Mouse (Mus musculus): Measurements from ENCODE around the gene Trim8. TPM values are rescaled to one million over a fixed set of nuclear protein-coding genes. Genes with fewer than 3 reads are reported as not detected.

The Trim8 gene
- polyA plus RNA-seq, 1 experiment: 62.8 TPM

DNA sequence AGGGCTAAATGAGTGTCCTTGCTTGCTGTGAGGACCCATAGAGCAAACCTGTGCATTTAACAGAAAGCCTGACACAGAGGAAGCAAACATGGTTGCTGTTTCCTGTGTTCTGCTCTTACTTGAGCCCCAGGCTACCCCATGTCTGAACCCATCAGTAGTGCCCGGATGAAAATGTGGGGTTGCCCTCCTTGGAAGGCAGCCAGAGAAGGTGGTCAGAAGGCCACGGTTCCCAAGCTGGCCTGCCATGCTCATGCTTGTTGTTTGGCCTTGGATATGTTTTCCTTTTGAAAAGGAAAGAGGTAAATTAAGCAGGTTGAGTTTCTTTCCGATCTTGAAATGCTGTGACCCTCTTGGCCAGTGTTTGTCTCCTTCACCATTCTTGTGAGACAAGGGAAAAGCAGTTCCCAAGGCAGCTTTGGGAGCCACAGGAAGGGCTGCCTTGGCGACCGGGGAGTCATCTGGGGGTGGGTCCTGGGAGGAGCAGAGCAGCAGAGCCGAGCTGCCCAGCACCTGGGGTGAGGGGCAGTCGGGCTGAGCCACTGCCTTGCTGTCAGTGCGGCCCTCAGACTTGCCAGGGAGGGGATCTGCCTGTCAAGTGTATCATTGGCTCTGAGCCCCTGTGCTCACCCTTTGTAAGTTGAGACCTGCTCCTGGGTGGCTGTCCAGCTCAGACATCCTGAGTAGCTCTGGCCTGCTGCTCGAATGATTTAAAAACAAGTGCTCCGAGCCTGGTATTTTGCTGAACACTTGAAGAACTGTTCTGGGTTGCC lies 30.0 kb upstream of the Trim8 start:
- no peak for TF ChIP-seq GATA1 (IDR thresholded peaks at IDR 0.05; ENCODE audit: low read length)

DNA sequence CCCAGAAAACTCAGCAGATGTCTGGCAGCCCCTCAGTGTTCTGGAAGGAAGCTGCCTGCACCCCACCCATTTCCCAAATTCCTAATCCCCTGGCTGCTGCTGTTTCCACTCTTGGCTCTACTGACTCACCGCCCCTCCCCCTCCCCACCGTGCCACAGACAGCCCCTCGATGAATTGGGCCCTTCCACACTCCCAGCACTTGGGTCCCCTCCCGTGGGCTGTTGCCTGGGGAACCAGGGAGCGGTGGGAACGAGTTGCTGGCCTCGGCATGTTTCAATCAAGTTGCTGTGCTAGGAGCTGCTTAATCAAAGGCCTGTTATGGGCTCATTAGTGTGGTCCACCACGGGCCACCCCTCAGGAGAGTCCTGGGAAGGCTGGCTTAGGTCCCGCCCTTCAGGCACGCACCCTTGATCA lies 24.1 kb upstream of the Trim8 start:
- no peak for TF ChIP-seq GATA1 (IDR thresholded peaks at IDR 0.05; ENCODE audit: low read length)

DNA sequence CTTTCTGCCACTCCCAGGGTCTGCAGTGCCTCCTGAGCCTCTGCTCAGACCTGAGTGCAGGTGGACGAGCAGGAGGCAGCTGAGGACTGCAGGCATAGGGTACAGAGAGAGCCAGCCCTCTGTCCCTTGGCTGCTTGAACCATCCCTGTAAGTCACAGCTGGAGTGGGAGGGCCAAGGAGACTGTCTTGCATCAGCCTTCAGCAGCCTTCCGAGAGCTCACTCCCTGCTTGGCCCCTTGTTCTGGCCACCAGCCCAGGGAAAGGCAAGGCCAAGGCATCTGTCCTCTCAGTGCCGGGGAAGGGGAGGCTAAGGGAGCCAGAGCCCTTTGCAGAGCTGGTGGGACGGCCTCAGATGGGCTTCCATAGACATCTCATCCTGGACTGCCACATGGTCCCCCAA lies 23.3 kb upstream of the Trim8 start:
- TF ChIP-seq GATA1 (IDR thresholded peaks at IDR 0.05; ENCODE audit: low read length): no peak

DNA sequence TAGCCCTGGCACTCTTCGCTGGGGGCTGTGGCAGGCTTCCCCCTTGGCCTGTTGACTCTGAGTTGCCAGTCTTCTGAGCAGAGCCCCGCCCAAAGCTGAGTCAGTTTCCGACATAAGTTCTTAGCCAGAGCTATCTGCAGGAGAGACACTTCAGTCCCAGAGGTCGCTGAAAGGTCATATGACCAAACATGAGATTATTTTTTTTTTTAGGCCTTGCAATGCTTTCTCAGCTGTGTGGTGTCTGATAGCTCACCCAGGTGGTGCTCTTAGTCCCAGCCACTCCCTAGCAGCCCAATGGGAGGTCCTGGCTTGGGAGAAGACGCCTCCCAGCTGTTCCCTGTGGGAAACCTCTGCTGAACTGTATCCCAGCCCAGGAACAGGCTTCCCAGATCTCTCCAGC lies 22.7 kb upstream of the Trim8 start:
- TF ChIP-seq GATA1 (IDR thresholded peaks at IDR 0.05; ENCODE audit: low read length): no peak

DNA sequence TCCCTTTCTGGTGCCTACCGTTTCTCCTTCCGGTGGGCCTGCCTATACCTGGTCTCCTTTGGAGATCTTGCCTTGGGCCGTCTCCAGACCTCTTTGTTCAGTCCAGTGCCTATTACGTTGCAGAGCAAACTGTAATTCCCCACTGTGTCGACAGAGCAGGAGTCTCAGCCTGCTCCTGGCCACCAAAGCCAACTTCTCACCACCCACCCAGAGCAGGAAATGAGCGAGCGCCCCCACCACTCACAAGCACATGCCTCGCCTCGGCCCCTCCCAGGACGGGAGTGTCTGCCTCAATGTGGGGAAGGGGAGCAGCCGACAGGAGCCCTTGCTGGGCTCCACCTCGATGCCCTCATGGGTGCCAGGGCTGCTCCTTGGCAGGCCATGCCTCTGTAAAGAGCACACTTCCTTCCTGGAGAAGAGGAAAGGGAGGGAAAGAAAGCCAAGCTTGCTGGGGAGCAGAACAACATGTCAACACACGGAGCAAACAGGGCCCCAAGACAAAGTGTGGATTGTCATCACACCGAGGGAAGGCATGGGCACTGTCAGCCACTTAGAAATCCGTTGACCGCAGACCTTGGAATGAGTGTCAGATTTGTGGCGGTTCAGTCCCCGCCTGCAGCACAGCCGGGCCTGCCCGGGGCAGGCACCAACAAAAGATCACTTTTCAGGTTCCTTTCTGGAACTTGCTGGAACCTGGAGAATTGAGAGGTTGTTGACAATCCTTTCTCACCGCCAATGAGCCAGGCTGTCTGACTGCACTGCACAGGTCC lies 22.0 kb upstream of the Trim8 start:
- no peak for TF ChIP-seq GATA1 (IDR thresholded peaks at IDR 0.05; ENCODE audit: low read length)

DNA sequence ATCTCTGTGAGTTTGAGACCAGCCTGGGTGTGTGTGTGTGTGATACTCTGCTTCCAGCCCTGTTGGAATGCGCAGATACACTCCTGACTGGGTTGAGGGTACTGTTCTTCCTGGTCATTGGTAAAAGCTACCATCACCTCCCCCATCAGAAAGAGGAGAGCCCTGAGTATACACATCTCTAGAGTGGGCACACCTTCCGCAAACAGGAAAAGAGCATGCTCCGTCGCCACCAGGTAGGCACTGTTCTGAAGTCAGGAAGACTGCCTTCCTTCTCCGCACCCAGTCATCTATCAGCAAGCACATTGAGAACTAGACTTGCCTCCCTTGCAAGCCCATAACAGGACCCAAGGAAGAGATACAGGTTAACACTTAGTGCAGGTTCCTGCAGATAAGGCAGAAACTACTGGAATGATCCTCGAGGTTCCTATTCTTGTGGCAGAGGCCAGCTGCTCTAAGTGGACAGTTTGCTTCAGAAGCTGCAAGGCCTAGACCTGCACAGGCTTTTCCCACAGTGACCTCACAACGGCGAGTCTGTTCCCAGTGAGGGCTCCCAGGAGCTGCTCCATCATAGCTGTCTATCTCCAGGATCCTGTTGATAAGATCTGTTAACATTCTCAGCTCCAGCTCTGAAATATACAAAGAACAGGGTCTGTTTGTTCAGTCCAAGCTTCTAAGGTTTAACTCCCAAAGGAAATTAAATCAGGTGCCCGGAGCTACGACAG lies 20.7 kb upstream of the Trim8 start:
- TF ChIP-seq GATA1 (IDR thresholded peaks at IDR 0.05; ENCODE audit: low read length): no peak

DNA sequence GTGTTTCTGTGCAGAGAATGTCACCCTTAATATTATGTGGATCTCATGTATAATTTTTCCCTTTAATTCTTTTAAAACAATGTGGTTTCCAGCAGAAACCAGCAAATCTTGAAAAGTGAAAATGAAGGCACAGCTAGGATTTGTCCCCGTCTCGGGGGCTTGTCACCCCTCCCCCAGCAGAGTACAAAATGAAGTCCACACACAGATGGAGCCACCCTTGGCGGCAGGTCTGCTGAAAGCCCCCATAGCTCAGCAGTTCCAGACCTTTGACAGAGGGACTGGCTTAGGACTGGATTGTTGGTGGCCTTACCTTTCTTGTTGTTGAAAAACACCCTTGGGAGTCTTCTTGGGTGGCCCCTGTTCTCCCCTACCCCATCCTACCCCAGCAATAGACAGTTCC lies 20.1 kb upstream of the Trim8 start:
- TF ChIP-seq GATA1 (IDR thresholded peaks at IDR 0.05; ENCODE audit: low read length): no peak

DNA sequence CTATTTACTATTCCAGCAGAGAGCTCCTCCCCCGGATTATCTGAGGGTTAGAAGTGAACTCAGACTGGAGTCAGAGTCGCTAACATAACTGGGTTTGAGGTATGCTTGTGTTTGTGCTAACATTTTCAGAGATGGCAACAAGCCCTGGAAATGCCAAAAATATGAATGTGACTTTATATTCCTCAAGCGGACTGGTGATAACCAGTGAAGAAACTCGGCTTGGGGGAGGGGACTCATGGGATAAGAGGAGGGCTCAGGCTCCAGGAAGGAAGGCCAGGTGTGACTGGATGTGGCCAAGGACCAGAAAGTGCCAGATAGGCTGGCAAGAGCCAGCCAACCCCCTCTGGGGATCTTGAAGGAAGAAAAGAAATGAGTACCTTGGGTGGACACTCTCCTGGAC lies 19.7 kb upstream of the Trim8 start:
- TF ChIP-seq GATA1 (IDR thresholded peaks at IDR 0.05; ENCODE audit: low read length): no peak

DNA sequence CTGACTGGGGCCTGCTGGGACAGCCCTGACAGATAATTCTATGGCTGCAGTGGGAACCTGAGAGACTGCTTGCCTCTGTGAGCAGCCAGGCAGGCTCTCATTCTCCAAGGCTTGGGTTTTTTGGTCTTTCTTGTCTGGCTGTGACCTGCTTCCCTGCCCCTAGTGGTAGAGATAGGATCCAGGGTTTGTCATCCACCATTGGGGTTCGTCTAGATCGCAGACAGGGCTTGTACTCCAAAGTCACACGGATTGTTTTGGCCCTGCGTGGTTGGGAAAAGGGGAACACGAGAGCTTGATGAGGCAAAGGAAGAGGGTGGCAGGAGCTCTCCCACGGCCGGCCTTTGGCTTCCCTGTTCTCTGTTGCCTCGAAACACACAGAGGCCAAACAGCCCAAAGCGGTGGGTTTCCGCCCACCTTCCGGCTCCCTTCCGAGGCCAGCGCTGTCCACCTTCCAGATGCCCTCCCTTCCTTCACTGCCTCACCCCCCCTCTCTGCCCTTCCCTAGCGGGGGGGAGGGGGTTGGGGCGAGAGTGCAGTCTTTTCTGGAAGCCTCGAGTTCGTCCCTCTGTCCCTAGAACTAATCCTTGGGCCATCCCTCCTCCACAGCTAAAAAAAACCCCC lies 18.5 kb upstream of the Trim8 start:
- no peak for TF ChIP-seq GATA1 (IDR thresholded peaks at IDR 0.05; ENCODE audit: low read length)

DNA sequence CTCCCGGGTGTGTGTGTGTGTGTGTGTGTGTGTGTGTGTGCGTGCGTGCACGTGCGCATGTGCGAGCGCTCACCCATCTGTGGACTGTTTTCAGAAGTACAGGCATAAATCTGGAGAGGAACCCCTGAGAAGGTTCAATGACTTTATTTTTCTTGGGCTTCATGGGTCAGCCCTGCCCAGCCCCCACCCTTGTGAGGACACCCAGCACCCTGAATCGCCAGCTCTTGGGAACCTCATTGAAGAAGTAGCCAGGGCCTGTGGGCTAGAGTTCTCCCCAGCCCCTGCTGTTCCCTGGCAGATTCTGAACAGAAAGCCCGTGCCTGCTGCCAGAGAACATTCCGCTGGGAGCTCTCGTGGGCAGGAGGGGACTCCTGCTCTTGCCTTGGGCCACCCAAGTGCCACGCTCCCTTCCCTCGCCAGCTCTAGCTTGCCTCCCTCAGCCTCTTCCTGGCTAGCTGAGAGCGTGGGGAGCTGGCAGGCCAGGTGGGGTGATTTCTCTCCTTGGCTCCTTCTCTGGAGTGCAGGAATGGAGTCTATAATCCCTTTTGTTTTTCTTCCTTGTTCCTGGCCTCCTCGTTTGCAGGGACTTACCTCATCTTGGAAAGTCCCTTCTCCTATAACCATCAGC lies 17.7 kb upstream of the Trim8 start:
- no peak for TF ChIP-seq GATA1 (IDR thresholded peaks at IDR 0.05; ENCODE audit: low read length)

DNA sequence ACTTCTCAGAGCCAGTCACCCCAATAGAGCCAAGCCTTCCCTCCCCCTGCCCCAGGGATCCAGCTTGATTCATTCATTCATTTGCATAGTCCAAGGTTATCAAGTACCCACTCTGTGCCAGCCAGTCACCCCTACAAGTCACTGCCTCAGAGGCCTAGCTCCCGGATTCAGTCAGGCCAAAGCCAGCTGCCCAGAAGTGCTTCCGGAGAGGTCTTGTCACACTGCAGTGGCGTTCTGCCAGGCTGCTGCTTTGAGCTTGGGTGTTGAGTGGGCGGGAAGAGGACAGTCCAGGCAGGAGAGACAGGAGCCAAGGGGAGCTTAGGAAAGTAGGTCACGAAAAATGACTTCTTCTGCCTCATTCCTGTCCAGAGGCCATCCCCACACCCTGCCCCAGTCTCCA lies 17.0 kb upstream of the Trim8 start:
- TF ChIP-seq GATA1 (IDR thresholded peaks at IDR 0.05; ENCODE audit: low read length): no peak

DNA sequence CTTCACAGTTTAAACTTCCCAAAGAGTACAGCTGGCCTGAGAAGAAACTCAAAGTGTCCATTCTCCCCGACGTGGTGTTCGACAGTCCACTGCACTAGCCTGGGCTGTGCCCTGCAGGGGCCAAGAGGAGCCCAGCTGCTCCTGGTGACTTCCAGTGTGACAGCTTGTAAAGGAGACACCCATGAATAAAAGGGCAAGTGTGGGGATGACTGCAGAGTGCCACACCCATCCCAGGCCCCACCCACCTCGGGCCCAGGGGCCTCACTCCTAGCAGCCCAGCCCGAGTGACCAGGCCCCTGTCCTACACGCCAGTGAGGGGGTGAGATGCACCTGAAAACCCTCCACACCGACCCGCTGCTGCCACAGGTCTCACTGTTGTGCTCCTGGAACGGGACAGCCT lies 15.7 kb upstream of the Trim8 start:
- no peak for TF ChIP-seq GATA1 (IDR thresholded peaks at IDR 0.05; ENCODE audit: low read length)

DNA sequence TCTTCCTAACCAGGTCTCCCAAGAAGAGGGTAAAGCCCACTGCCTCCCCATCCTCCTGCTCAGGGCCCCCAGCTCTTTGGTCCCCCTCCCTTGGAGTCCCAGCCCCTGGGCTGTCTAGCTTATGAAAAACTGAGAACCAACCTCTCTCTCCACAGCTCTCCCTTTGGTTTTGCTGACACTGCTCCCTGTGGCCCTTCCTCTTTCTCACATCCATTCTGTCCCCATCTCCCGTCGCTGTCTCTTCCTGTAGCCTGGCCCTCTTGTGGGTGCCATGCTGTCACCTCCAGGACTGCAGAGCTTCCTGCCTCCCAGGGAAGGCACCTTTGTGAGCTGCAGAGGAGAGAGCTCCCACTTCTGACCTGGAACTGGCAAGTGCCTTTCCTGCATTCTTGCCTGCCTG lies 14.8 kb upstream of the Trim8 start:
- TF ChIP-seq GATA1 (IDR thresholded peaks at IDR 0.05; ENCODE audit: low read length): no peak

DNA sequence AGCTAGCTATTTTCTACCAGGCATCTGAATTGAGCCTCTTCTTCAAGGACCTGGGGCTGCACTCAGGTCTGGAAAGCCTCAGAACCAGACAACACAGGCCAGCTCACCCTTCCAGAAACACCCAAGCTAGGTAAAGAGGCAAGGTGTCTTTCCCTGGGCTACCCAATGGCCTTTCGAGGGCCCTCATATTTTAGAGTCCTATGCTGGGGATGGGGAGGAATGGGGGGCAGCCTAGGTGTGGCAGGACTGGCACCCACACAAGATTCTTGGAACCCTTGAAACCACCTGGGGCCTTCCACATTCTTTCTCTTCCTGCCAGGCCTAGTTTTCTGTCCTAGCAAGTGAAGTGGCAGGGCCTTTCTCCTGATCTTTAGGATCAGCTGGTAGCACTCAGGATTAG lies 12.1 kb upstream of the Trim8 start:
- no peak for TF ChIP-seq GATA1 (IDR thresholded peaks at IDR 0.05; ENCODE audit: low read length)

DNA sequence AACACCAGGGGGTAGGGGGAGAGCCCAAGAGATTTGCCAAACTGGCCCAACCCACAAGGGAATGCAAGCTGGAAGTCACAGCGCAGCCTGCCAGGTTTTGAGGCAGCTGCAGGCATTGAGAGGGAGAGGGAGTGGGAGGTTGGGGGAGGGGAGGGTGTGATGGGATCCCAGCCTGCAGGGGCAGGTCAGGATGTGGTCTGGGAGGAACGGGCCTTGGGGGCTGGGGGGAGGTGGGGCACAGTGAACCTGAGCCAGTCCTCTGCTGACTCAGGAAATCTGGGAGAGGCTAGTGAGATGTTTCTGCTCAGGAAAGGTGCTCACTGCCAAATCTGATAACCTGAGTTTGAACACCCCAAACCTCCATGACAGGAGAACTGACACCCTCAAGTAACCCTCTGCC lies 10.9 kb upstream of the Trim8 start:
- no peak for TF ChIP-seq GATA1 (IDR thresholded peaks at IDR 0.05; ENCODE audit: low read length)
